Mouse (Mus musculus) stomach, embryonic 16.5 days (tissue): ENCODE data around the gene Pogz. TPM values are rescaled to one million over a fixed set of nuclear protein-coding genes. Genes with fewer than 3 reads are reported as not detected.

ENCODE experiments used
- ATAC-seq: fragments of 200-750 bp; cut with Nextera tagmentation; 2 replicates; pipeline ENCODE4 v1.8.0; 2017; ENCODE audit warnings: moderate number of reproducible peaks, moderate TSS enrichment; ENCODE audit not compliant: insufficient read depth, low FRiP score
- H3K27ac ChIP-seq: fragments of 300-500 bp; sonication (generic); 2 replicates; pipeline ENCODE4 v1.5.1; 2014; ENCODE audit warnings: low read length
- H3K27me3 ChIP-seq: fragments of 300-500 bp; sonication (generic); 2 replicates; pipeline ENCODE4 v1.6.1; 2014; ENCODE audit warnings: low read length, control low read depth, mixed read lengths; ENCODE audit not compliant: control insufficient read depth, insufficient read depth
- H3K36me3 ChIP-seq: fragments of 300-500 bp; sonication (generic); 2 replicates; pipeline ENCODE4 v1.6.1; 2014; ENCODE audit warnings: low read length; ENCODE audit not compliant: control insufficient read depth, insufficient read depth
- H3K4me1 ChIP-seq: fragments of 300-500 bp; sonication (generic); 2 replicates; pipeline ENCODE4 v1.6.1; 2014; ENCODE audit warnings: low read length, control low read depth, mixed read lengths; ENCODE audit not compliant: control insufficient read depth, insufficient read depth
- H3K4me2 ChIP-seq: fragments of 300-500 bp; sonication (generic); 2 replicates; pipeline ENCODE4 v1.6.1; 2014; ENCODE audit warnings: low read depth, low read length, mixed read lengths
- H3K4me3 ChIP-seq: fragments of 300-500 bp; sonication (generic); replicated peaks from 2 replicates; pipeline ENCODE4 v1.5.1; 2014; ENCODE audit warnings: mild to moderate bottlenecking, low read length
- H3K9ac ChIP-seq: fragments of 300-500 bp; sonication (generic); 2 replicates; pipeline ENCODE4 v1.6.1; 2014; ENCODE audit warnings: low read length
- H3K9me3 ChIP-seq: fragments of 300-500 bp; sonication (generic); replicated peaks from 2 replicates; pipeline ENCODE4 v1.6.1; 2016; ENCODE audit warnings: low read length, control low read depth; ENCODE audit not compliant: control insufficient read depth
- WGBS: fragments of 180-500 bp; shearing (Covaris S2); extraction: QIAGEN DNeasy Blood & Tissue Kit; methylation state at CpG from one replicate; pipeline ENCODE4 v1.1.7; 2014; 5-methylcytosine and 5-hydroxymethylcytosine counted together
- polyA plus RNA-seq: library from polyadenylated mRNA; unstranded; fragments of >200 nt; fragmentation: Nextera tagmentation; extraction: Ambion mirVana; gene quantifications from 2 replicates; pipeline ENCODE4 v1.2.1, GENCODE M21; 2015

The Pogz gene
- polyA plus RNA-seq, result 12.4 and 13.6 TPM in 2 replicates

GRCm38 (mm10) chr3:94837183-94837890 is at the start of gene Pogz:
TSS of gene Pogz (plus strand) at chr3:94837567.
- Histone ChIP-seq H3K4me1 (peaks cover 9% of the 10 kb centered on the region; the same call in 1 of the 2 replicates), H3K9ac (peak within 1 kb of the TSS; percentile 92), H3K27ac (peak within 1 kb of the TSS; percentile 98), H3K9me3 (no peaks in the 10 kb centered on the region), H3K36me3 (no peaks in the 10 kb centered on the region), H3K4me3 (peak within 1 kb of the TSS; percentile 71), H3K4me2 (peak within 1 kb of the TSS; percentile 71), H3K27me3 (no peaks in the 10 kb centered on the region)
- under 1% methylated on average over 51 of the region's 57 CpGs for WGBS
- peak; percentile 95 for ATAC-seq

DNA sequence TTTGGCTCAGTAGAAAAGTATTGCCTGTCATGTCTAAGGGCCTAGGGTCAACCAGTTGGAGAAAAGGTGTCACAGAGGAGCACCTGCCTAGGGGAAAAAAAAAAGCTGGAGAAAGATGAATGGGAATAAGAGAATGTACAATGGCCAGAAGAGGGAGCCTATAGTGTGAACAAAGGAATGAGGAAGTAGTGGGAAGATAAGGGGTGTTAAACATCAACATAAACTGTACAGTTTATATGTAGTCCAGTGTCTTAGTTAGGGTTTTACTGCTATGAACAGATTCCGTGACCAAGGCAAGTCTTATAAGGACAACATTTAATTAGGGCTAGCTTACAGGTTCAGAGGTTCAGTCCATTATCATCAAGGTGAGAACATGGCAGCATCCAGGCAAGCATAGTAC is 48.3 kb upstream of the Pogz start:
- Histone ChIP-seq H3K36me3 (no peaks in the 10 kb centered on the region), H3K4me1 (no peaks in the 10 kb centered on the region; the same call in 1 of the 2 replicates), H3K9me3 (no peaks in the 10 kb centered on the region), H3K27ac (no peak overlapping the region), H3K9ac (no peak overlapping the region), H3K27me3 (no peaks in the 10 kb centered on the region), H3K4me3 (no peak overlapping the region), H3K4me2 (no peak overlapping the region)
- ATAC-seq, result no peak
- 83% methylated on average over 1 of the region's 1 CpGs for WGBS

- no peak overlapping the region for H3K27ac ChIP-seq
- H3K27me3 ChIP-seq, result no peaks in the 10 kb centered on the region
- 63% methylated on average over 2 of the region's 2 CpGs for WGBS
These were observed 47.9 kb upstream of the Pogz start for GRCm38 (mm10) chr3:94789516-94789915.

GRCm38 (mm10) chr3:94792258-94792657 is 45.1 kb upstream of the Pogz start:
- Histone ChIP-seq H3K36me3 (no peaks in the 10 kb centered on the region), H3K27me3 (no peaks in the 10 kb centered on the region), H3K4me3 (no peak overlapping the region), H3K4me1 (no peaks in the 10 kb centered on the region), H3K9ac (no peak overlapping the region), H3K9me3 (no peaks in the 10 kb centered on the region), H3K27ac (no peak overlapping the region), H3K4me2 (no peak overlapping the region)
- ATAC-seq, result no peak
- WGBS, result 87% methylated on average over 2 of the region's 2 CpGs

More at GRCm38 (mm10) chr3:94789516-94789915, 47.9 kb upstream of the Pogz start:
- Histone ChIP-seq H3K36me3 (no peaks in the 10 kb centered on the region), H3K4me1 (no peaks in the 10 kb centered on the region; the same call in 1 of the 2 replicates), H3K9me3 (no peaks in the 10 kb centered on the region), H3K9ac (no peak overlapping the region), H3K4me3 (no peak overlapping the region), H3K4me2 (no peak overlapping the region)
- no peak for ATAC-seq

- no peaks in the 10 kb centered on the region for H3K4me1 ChIP-seq
- H3K9me3 ChIP-seq, result no peaks in the 10 kb centered on the region
- no peak for ATAC-seq
- H3K9ac ChIP-seq, result no peak overlapping the region
- no peak overlapping the region for H3K4me3 ChIP-seq
- no peak overlapping the region for H3K4me2 ChIP-seq
- no peak overlapping the region for H3K27ac ChIP-seq
- WGBS, result 63% methylated on average over 2 of the region's 2 CpGs
- H3K36me3 ChIP-seq, result no peaks in the 10 kb centered on the region
- no peaks in the 10 kb centered on the region for H3K27me3 ChIP-seq
These were observed 43.7 kb upstream of the Pogz start for GRCm38 (mm10) chr3:94793672-94794071.

DNA sequence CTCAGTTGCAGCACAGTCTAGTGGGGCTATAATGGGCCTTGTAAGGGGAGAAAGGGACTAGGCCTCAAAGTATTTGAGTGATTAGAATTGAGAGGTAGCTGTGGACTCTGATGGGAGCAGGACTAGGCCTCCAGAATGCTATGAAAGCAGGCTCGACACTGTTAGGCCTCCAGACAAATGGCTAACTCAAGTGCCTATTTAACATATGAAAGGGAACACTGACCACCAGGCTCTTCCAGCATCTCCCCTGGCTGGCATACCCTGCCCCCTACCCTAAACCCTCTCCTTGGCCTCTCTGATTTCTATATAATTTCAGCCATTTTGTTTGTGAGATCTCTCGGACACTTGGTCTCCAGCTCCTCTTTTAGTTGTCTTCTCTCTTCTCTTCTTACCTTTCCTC is 43.0 kb upstream of the Pogz start:
- Histone ChIP-seq H3K9me3 (no peaks in the 10 kb centered on the region), H3K27ac (no peak overlapping the region), H3K27me3 (no peaks in the 10 kb centered on the region), H3K4me1 (no peaks in the 10 kb centered on the region), H3K36me3 (no peaks in the 10 kb centered on the region), H3K4me3 (no peak overlapping the region), H3K9ac (no peak overlapping the region), H3K4me2 (no peak overlapping the region)
- no peak for ATAC-seq
- 75% methylated on average over 2 of the region's 2 CpGs for WGBS

DNA sequence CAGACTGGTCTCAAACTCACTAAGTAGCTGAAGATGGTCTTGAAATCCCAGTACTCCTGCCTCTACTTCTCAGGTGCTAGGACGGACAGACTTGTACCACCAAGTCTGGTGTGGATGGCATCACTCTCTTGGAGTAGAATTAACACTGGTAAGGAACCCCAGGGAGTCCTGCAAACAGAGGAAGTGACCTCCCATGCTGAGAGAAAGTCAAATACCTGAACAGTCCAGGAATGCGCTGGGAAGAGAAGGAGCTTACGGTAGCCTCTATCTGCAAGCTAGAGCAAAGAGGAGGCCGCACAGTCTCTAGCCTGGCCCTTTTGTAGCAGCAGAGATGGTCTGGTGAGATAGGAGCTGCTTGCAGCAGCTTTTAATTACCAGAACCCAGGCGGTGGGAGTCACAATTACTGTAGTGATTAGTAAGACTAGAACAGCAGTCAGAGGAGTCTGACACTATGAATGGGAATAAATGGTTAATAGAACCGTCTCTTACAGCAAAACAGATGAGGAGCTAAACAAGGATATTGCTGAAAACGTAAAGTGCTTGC is 41.7 kb upstream of the Pogz start:
- no peaks in the 10 kb centered on the region for H3K27me3 ChIP-seq
- H3K27ac ChIP-seq, result no peak overlapping the region
- H3K9ac ChIP-seq, result no peak overlapping the region
- no peak for ATAC-seq
- no peak overlapping the region for H3K4me3 ChIP-seq
- H3K9me3 ChIP-seq, result no peaks in the 10 kb centered on the region
- H3K36me3 ChIP-seq, result no peaks in the 10 kb centered on the region
- no peak overlapping the region for H3K4me2 ChIP-seq
- 54% methylated on average over 7 of the region's 7 CpGs for WGBS
- H3K4me1 ChIP-seq, result 0 out of 2 replicates have a peak, but pooled peaks cover 3% of the 10 kb centered on the region

- Histone ChIP-seq H3K27me3 (no peaks in the 10 kb centered on the region), H3K9me3 (no peaks in the 10 kb centered on the region), H3K4me1 (0 out of 2 replicates have a peak, but pooled peaks cover 3% of the 10 kb centered on the region), H3K4me2 (no peak overlapping the region), H3K9ac (no peak overlapping the region), H3K4me3 (no peak overlapping the region), H3K36me3 (no peaks in the 10 kb centered on the region), H3K27ac (no peak overlapping the region)
- ATAC-seq, result no peak
These were observed 41.2 kb upstream of the Pogz start for GRCm38 (mm10) chr3:94796181-94796580.

DNA sequence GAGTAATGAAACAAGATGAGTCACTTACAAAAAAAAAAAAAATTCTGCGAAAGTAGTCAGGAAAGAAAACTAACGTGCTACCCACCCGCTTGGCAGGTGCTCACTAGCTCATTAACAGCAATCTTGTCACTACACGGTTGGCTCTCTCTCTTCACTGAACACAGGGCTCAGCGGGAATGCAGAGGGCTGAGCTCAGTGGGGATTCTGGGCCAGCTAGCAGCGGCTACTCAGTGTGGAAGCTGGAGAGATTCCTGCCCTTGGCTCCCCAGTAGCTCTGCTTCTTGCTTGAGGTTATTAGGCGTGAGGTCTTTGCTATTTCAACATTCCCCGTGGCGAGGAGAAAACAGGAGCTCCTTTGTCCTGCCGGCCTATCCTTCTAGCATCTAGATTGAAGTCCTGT is 33.2 kb upstream of the Pogz start:
- no peaks in the 10 kb centered on the region for H3K27me3 ChIP-seq
- 18% methylated on average over 10 of the region's 10 CpGs for WGBS
- peak overlapping the region; percentile 2; the same call in 1 of the 2 replicates for H3K4me2 ChIP-seq
- no peaks in the 10 kb centered on the region for H3K9me3 ChIP-seq
- no peak overlapping the region for H3K4me3 ChIP-seq
- 0 out of 2 replicates have a peak, but pooled peaks cover 9% of the 10 kb centered on the region for H3K4me1 ChIP-seq
- no peaks in the 10 kb centered on the region for H3K36me3 ChIP-seq
- no peak overlapping the region; the same call in none of the 2 replicates for H3K9ac ChIP-seq
- ATAC-seq, result no peak
- 0 out of 2 replicates have a peak overlapping the region, but pooled peaks have one; percentile 21 for H3K27ac ChIP-seq
